Mouse (Mus musculus): ENCODE measurements around the gene Psmd9.

DNA sequence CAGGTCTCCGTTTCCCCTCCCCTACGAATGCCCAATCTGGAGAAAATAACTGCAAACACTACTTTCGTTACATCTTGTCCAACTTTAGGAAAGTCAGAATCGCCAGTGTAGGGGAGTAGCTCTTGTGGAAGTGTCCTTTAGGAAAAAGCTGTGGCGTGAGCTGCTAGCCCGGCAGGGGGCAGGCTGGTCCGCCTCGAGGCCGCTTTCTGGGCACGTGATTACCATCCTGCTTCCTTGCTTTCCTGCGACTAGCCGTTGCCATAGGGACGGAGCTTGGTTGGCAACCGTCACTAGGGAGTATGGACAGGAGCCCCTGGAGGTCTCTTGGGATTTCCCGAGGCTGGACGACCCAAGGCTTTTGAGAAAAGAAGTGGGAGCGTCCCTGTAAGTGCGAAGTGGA, 82.6 kb downstream of the Psmd9 start, which contains the start of gene Wdr66:
- TF ChIP-seq CTCF (IDR thresholded peaks at IDR 0.05; ENCODE audit: low read depth, low read length): peak; percentile 59; the same call in 1 of the 2 replicates
- no peak for TF ChIP-seq POLR2A (IDR thresholded peaks at IDR 0.05; ENCODE audit: borderline replicate concordance, low read depth, low read length)
